Mouse (Mus musculus) lung, adult 2 months (tissue): Measurements from ENCODE around the gene Il11. TPM values are rescaled to one million over a fixed set of nuclear protein-coding genes. Genes with fewer than 3 reads are reported as not detected.

Experiments used
- DNase-seq: peaks from one replicate; pipeline ENCODE4 v3.0.0; 2022
- H3K4me1 ChIP-seq: fragments of 200-500 bp; 2 replicates; pipeline ENCODE4 v1.6.1; 2011; ENCODE audit warnings: low read length; ENCODE audit not compliant: control insufficient read depth, insufficient read depth
- H3K4me3 ChIP-seq: fragments of 200-500 bp; replicated peaks from 2 replicates; pipeline ENCODE3; 2011; ENCODE audit warnings: low read depth, mild to moderate bottlenecking, control low read depth, low read length; ENCODE audit errors: extremely low read depth
- CTCF ChIP-seq: fragments of 200-500 bp; IDR thresholded peaks from 2 replicates; pipeline ENCODE4 v1.5.1; 2011; ENCODE audit warnings: mild to moderate bottlenecking, low read length, control low read depth; ENCODE audit not compliant: insufficient read depth
- POLR2A ChIP-seq: fragments of 200-500 bp; IDR thresholded peaks from 2 replicates; pipeline ENCODE4 v1.6.1; 2011; ENCODE audit warnings: low read depth, mild to moderate bottlenecking, control low read depth, low read length, borderline replicate concordance; ENCODE audit errors: extremely low read depth
- WGBS: fragments of 180-500 bp; shearing (Covaris S2); methylation state at CpG from one replicate; pipeline ENCODE4 v1.1.7; 2018; 5-methylcytosine and 5-hydroxymethylcytosine counted together
- polyA plus RNA-seq: library from polyadenylated mRNA; depleted of rRNA; stranded (reverse); fragments of >200 nt; gene quantifications from 2 replicates; pipeline ENCODE4 v1.2.3, GENCODE M21; 2012

The Il11 gene
- polyA plus RNA-seq, 1 experiment = 0.65 TPM

GRCm38 (mm10) chr7:4783667-4784268, 1.1 kb upstream of the Il11 start:
- peaks cover 5% of the 10 kb centered on the region; the same call in 1 of the 2 replicates for H3K4me1 ChIP-seq
- DNase-seq = no peak
- 77% methylated on average over 14 of the region's 14 CpGs for WGBS
- H3K4me3 ChIP-seq = no peak overlapping the region
- TF ChIP-seq POLR2A (no peak), CTCF (no peak)

DNA sequence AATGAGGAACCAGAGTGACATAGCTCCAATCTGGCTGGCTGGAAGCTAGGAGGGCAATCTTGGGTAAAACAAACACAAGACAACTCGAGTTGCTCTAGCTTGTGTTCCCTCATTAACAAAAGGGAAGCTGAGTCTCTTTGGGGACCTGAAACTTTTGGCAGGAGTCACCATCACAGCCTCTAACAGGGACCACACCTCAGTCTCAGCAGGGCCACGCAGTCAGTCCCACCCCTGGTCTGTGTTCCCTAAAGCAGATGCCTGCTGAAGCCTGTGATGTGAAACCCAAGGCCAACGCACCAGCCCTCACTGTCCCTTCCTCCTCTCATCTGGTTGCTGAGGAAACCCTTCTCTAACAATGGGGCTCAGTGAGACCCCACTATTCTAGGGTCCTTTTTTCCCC, 529 bp downstream of the Il11 start:
- no peaks in the 10 kb centered on the region for H3K4me1 ChIP-seq
- no peak for TF ChIP-seq CTCF
- H3K4me3 ChIP-seq = no peak overlapping the region
- no peak for DNase-seq
- WGBS = 39% methylated on average over 3 of the region's 3 CpGs

- Histone ChIP-seq H3K4me3 (no peak overlapping the region), H3K4me1 (no peaks in the 10 kb centered on the region)
- WGBS = 24% methylated on average over 5 of the region's 5 CpGs
- no peak for TF ChIP-seq CTCF
- no peak for TF ChIP-seq POLR2A
- no peak for DNase-seq
Measured at GRCm38 (mm10) chr7:4779921-4780320, 2.7 kb downstream of the Il11 start.

- no peak for DNase-seq
- 13% methylated on average over 14 of the region's 20 CpGs for WGBS
- Histone ChIP-seq H3K4me3 (no peak overlapping the region), H3K4me1 (no peaks in the 10 kb centered on the region)
- TF ChIP-seq CTCF (no peak), POLR2A (no peak)
Measured at GRCm38 (mm10) chr7:4777851-4778637, 4.6 kb downstream of the Il11 start.

GRCm38 (mm10) chr7:4776861-4777830, 5.5 kb downstream of the Il11 start:
- WGBS = 2% methylated on average over 47 of the region's 56 CpGs
- TF ChIP-seq POLR2A (no peak), CTCF (no peak)
- Histone ChIP-seq H3K4me3 (peak overlapping the region; percentile 53), H3K4me1 (no peaks in the 10 kb centered on the region)
- peak; percentile 50 for DNase-seq

DNA sequence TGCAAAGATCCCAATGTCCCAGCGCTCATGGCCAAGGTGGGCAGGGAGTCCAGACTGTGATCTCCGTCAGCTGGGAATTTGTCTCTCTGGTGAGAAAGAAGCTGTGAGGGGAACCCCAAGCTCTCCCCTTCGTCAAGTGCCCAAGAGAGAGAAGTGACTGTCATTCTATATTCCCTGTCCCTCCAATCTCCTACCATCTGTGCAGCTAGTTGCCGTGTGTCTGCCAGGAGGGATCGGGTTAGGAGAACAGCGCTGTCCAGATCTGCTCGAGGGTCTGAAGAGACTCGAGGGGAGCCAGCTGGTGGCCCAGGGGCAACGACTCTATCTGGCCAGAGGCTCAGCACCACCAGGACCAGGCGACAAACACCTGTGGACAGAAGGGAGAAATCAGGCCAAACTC, 6.5 kb downstream of the Il11 start:
- whole genome bisulfite sequencing = 52% methylated on average over 10 of the region's 10 CpGs
- TF ChIP-seq CTCF (no peak), POLR2A (no peak)
- DNase-seq = no peak
- Histone ChIP-seq H3K4me1 (no peaks in the 10 kb centered on the region), H3K4me3 (no peak overlapping the region)

- Histone ChIP-seq H3K4me3 (no peak within 1 kb of the TSS), H3K4me1 (no peaks in the 10 kb centered on the region)
- DNase-seq = no peak
- WGBS = 79% methylated on average over 5 of the region's 5 CpGs
- no peak for TF ChIP-seq CTCF
Measured at GRCm38 (mm10) chr7:4771202-4771601, 11.5 kb downstream of the Il11 start, which contains the start of gene Fam71e2. Gene Fam71e2, minus strand, starts transcription at chr7:4771302.

- WGBS = 21% methylated on average over 4 of the region's 4 CpGs
- no peak for DNase-seq
- TF ChIP-seq CTCF = no peak
- no peak for TF ChIP-seq POLR2A
- peak overlapping the region; percentile 38 for H3K4me3 ChIP-seq
- no peaks in the 10 kb centered on the region for H3K4me1 ChIP-seq
Measured at GRCm38 (mm10) chr7:4764946-4765710, 17.5 kb downstream of the Il11 start.

DNA sequence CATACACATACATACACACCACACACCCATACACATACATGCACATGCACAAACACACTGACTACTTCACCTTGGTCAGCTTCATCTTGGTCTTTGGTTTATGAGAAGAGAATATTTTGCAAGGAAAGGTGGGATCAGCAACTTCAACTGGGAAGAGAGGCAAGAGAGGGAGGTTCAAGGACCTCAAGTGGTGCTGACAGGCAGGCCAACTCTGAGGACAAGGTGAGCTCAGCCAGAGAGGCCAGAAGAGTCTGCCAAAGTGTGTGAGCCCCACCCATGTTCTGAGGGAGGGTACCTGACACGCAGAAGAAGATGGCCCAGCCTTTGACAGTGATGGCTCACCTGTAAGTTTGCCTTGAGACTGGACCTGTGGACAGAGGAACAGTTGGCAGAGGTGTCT, 23.0 kb downstream of the Il11 start:
- DNase-seq = no peak
- H3K4me3 ChIP-seq = no peak overlapping the region
- TF ChIP-seq CTCF (no peak), POLR2A (no peak)
- H3K4me1 ChIP-seq = no peaks in the 10 kb centered on the region
- WGBS = 39% methylated on average over 1 of the region's 1 CpGs
